ENCODE assay signal across 9 mouse cellular contexts in the genomic region with DNA sequence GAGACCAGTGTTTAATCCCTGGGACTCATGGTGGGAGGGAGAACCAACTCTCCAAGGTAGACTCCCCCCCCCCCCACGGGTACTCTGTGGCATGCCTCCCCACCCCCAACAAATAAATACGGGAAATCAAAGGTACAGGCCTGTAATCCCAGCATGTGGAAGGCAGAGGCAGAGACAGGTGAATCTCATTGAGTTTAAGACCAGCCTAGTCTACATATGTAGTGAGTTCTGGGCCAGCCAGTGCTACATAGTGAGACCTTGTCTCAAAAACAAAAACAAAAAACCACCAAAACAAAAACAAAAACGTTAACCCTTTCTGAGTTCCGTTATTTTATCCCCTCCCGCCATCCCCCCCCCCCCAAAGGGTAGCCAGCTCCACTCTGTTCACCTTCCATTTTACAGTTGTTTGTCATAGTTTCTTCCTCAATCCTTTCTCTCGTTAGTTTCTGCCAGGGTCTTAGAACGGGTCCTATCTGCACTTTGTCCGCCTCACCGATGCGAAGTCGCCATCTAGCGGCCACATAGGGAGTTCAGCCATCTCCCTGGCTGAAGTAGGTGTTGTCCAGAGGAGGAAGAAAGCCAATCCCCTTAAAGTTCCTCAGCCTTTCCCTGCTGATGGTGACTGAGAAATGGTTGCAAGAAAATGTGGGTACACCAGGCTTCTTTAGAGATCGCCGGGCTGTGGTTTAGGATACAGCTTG. TPM values are rescaled to one million over a fixed set of nuclear protein-coding genes. Genes with fewer than 3 reads are reported as not detected.
A peak's percentile ranks its signal among the peaks of the same experiment; 100 is the strongest.
DNase-seq lines count a peak whose midpoint lies in the region; ATAC-seq lines count a peak whose summit lies in the region.
"Had no signal": no experiment of that assay in that cellular context is flagged by ENCODE, and none has a peak within 500 bp of the region (broad histone marks: within the 10 kb centered on the region; RNA-seq: fewer than 3 reads in every experiment).

No protein-coding gene starts in this region.

- ATAC-seq in hindbrain, embryonic 11.5 days (ENCODE audit: low FRiP score): peak; percentile 67; the same call in 1 of the 2 replicates

- 0 out of 2 replicates have a peak, but pooled peaks cover 2% of the 10 kb centered on the region for H3K4me1 ChIP-seq in hindbrain, embryonic 11.5 days (replicated peaks; ENCODE audit: control insufficient read depth, insufficient read depth, low read length)

- no peak overlapping the region for H3K27ac ChIP-seq in hindbrain, embryonic 11.5 days (ENCODE audit: low read depth, low read length)
- H3K27ac ChIP-seq: limb, embryonic 13.5 days had no signal

- H3K9me3 ChIP-seq in hindbrain, embryonic 11.5 days (ENCODE audit: control insufficient read depth, low read length): no peaks in the 10 kb centered on the region
- H3K9me3 ChIP-seq: limb, embryonic 13.5 days had no signal

- no peak overlapping the region for H3K9ac ChIP-seq in hindbrain, embryonic 11.5 days (ENCODE audit: low read depth, low read length)
- H3K9ac ChIP-seq: limb, embryonic 13.5 days had no signal

- no peaks in the 10 kb centered on the region for H3K36me3 ChIP-seq in hindbrain, embryonic 11.5 days (ENCODE audit: control insufficient read depth, insufficient read depth, low read length)
- H3K36me3 ChIP-seq: limb, embryonic 13.5 days had no signal

- H3K27me3 ChIP-seq in hindbrain, embryonic 11.5 days (ENCODE audit: control insufficient read depth, insufficient read depth, low read length): no peaks in the 10 kb centered on the region
- H3K27me3 ChIP-seq: limb, embryonic 13.5 days had no signal

- no peak overlapping the region for H3K4me2 ChIP-seq in hindbrain, embryonic 11.5 days (replicated peaks; ENCODE audit: low read depth, low read length)
- H3K4me2 ChIP-seq: limb, embryonic 13.5 days had no signal

- no peak overlapping the region for H3K4me3 ChIP-seq in hindbrain, embryonic 11.5 days (ENCODE audit: low read depth, low read length)
- H3K4me3 ChIP-seq: limb, embryonic 13.5 days had no signal

- DNase-seq in Muller cell, postnatal 12 days (ENCODE audit: inconsistent ontology term): peak; percentile 60
- peak; percentile 85 for DNase-seq in cerebellum, adult 9-10 months
- DNase-seq in frontal cortex, postnatal 14 days (ENCODE audit: low spot score in 2 of 2): peak; percentile 49 to 73
- DNase-seq in hindbrain, embryonic 11.5 days (ENCODE audit: low spot score): peak; percentile 86
- peak; percentile 67 for DNase-seq in layer of hippocampus, adult 9-11 months
- peak; percentile 90 for DNase-seq in lung, postnatal 14 days
- DNase-seq in retina, embryonic 14.5 days (ENCODE audit: low spot score): peak; percentile 84
- DNase-seq in urinary bladder, adult 18-20 months (ENCODE audit: low spot score in 2 of 2): peak; percentile 65 to 81

- 8% methylated on average over 14 of the region's 14 CpGs for WGBS in hindbrain, embryonic 11.5 days

RNA-seq across cellular contexts. Expression of gene Igf1r, which starts 9.1 kb away (rescaled TPM):
- 20.5 and 35.7 TPM in 2 replicates for polyA plus RNA-seq in hindbrain, embryonic 11.5 days (2014; fragmentation: Nextera tagmentation; extraction: Ambion mirVana)
